Mouse (Mus musculus): ENCODE measurements around the gene Eef1akmt4. TPM values are rescaled to one million over a fixed set of nuclear protein-coding genes. Genes with fewer than 3 reads are reported as not detected.

Gene Eef1akmt4
- polyA plus RNA-seq, 1 experiment: 7.2 TPM

DNA sequence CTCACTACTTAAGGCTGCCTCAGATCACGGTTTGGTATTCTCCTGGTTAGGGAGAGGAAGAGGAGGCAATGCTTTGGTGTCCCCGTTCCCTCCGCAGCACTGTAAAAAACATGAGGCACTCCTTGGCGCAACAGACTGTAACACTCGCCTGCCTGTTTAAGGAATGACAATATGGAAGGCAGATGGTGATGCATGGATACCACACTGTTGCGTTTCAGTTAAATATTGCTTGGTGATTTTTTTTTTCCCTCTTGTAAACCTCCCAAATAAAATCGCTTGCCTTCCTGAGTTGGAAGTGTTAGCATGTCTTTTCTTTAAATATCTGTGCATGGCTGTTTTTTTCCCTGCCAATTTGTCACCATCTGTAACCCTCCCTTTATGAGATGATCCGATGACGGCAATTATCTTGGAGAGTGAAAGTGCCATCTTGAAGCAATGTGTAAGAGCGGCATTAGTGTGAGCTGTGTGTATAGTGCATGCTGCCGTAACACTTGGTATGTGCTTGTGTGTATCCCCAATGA is 17.5 kb downstream of the Eef1akmt4 start:
- WGBS: 66% methylated on average over 11 of the region's 11 CpGs
- no peak overlapping the region for H3K4me3 ChIP-seq (ENCODE audit: low read depth, low read length)
- TF ChIP-seq CTCF (IDR thresholded peaks at IDR 0.05; ENCODE audit: extremely low read depth, insufficient read length, insufficient replicate concordance, low read depth, low read length) (no peak), POLR2A (IDR thresholded peaks at IDR 0.05; ENCODE audit: low read depth, low read length) (no peak)
- peaks cover 6% of the 10 kb centered on the region for H3K4me1 ChIP-seq (ENCODE audit: control insufficient read depth, insufficient read depth, insufficient read length, low read length)
- H3K36me3 ChIP-seq (ENCODE audit: control insufficient read depth, insufficient read depth, low read length): no peaks in the 10 kb centered on the region
- H3K27ac ChIP-seq (ENCODE audit: insufficient read depth, low read depth, low read length): no peak overlapping the region
- peaks cover 23% of the 10 kb centered on the region for H3K27me3 ChIP-seq (ENCODE audit: control insufficient read depth, insufficient read depth, low read length)

DNA sequence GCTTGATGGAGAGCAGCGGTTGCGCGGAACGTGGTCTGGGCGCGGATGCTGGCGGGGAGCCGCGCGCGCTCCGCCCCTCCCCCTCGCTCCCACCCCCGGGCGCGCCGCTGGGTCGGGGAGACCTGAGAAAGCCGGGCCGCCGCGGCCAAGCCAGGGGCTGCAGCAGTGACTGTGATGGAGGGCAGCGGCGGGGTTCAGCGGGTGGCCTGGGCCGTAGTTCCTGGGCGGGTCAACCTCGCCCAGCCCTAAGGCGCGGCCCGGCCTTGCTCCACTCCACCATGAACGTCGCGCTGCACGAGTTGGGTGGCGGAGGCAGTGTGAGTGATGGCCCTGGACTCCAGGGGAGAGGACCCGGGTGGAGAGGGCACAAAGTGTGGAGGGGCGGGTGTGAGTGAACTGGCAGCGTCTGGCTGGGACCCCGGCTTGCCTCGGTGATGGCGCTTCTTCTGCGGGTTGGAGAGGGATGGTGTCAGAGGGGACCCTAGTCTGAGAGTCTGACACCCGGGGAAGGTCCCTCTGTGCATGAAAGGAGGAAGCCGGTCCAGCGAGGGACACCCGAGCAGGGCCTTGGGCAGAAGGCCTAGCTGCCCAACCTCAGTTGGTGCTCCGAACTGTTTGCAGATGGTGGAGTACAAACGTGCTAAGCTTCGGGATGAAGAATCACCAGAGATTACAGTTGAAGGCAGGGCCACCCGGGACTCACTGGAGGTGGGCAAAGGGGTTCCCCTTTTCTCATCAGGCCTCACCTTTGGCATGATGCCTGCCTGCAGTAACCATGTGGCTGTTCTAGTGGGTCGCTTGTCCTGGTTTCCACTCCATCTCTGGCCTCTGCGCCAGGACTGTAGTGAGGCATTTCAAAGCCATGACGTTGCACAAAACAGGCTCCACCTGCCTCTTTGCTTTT is 18.6 kb downstream of the Eef1akmt4 start, which contains the start of gene Ece2:
Gene Ece2 (plus strand): TSS at position 98 of the 904 bp plus-strand sequence.
- 10% methylated on average over 52 of the region's 54 CpGs for WGBS
- Histone ChIP-seq H3K27ac (ENCODE audit: insufficient read depth, low read depth, low read length) (no peak within 1 kb of the TSS), H3K4me3 (ENCODE audit: low read depth, low read length) (peak within 1 kb of the TSS; percentile 48), H3K4me1 (ENCODE audit: control insufficient read depth, insufficient read depth, insufficient read length, low read length) (peaks cover 6% of the 10 kb centered on the region), H3K27me3 (ENCODE audit: control insufficient read depth, insufficient read depth, low read length) (peaks cover 23% of the 10 kb centered on the region), H3K36me3 (ENCODE audit: control insufficient read depth, insufficient read depth, low read length) (no peaks in the 10 kb centered on the region)
- no peak for TF ChIP-seq POLR2A (IDR thresholded peaks at IDR 0.05; ENCODE audit: low read depth, low read length)

DNA sequence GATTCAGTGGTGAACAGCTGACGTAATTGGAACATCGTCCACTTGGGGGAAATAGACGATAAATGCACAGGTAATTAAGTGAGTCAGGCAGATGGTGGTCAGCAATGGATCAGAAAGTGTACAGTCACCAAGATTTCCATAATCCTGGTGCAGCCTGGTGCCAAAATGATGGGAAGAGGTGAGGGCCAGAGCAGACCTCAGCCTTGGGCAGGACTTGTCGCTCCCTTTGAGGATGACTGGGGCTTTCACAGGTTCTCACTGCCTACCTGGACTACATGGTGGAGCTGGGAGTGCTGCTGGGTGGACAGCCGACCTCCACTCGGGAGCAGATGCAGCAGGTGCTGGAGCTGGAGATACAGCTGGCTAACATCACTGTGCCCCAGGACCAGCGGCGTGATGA is 26.0 kb downstream of the Eef1akmt4 start:
- H3K27ac ChIP-seq (ENCODE audit: insufficient read depth, low read depth, low read length): no peak overlapping the region
- no peaks in the 10 kb centered on the region for H3K27me3 ChIP-seq (ENCODE audit: control insufficient read depth, insufficient read depth, low read length)
- H3K36me3 ChIP-seq (ENCODE audit: control insufficient read depth, insufficient read depth, low read length): no peaks in the 10 kb centered on the region
- no peak overlapping the region for H3K4me3 ChIP-seq (ENCODE audit: low read depth, low read length)
- 0 out of 2 replicates have a peak, but pooled peaks cover 2% of the 10 kb centered on the region for H3K4me1 ChIP-seq (ENCODE audit: control insufficient read depth, insufficient read depth, insufficient read length, low read length)
- WGBS: 56% methylated on average over 8 of the region's 8 CpGs
- TF ChIP-seq POLR2A (IDR thresholded peaks at IDR 0.05; ENCODE audit: low read depth, low read length): no peak
- TF ChIP-seq CTCF (IDR thresholded peaks at IDR 0.05; ENCODE audit: extremely low read depth, insufficient read length, insufficient replicate concordance, low read depth, low read length): no peak

DNA sequence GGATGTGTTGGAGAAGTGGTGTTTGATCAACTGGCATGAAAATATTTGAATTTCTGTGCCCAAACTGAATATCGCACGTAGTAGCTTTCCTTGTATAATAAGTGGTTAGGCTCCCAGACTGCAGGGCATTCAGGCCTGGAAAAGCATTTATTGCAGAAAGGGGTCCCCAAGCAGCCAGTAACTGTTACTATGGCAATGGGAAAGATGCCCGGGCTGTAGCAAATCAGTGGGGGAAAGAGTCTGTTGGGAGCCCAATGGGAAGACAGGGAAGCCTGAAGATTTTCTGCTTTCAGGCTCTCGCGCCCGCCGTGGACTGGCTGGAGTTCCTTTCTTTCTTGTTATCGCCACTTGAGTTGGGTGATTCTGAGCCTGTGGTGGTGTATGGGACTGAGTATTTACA is 27.0 kb downstream of the Eef1akmt4 start:
- Histone ChIP-seq H3K27me3 (ENCODE audit: control insufficient read depth, insufficient read depth, low read length) (no peaks in the 10 kb centered on the region), H3K36me3 (ENCODE audit: control insufficient read depth, insufficient read depth, low read length) (no peaks in the 10 kb centered on the region), H3K27ac (ENCODE audit: insufficient read depth, low read depth, low read length) (no peak overlapping the region), H3K4me1 (ENCODE audit: control insufficient read depth, insufficient read depth, insufficient read length, low read length) (0 out of 2 replicates have a peak, but pooled peaks cover 2% of the 10 kb centered on the region), H3K4me3 (ENCODE audit: low read depth, low read length) (no peak overlapping the region)
- 78% methylated on average over 8 of the region's 8 CpGs for WGBS
- no peak for TF ChIP-seq POLR2A (IDR thresholded peaks at IDR 0.05; ENCODE audit: low read depth, low read length)
- no peak for TF ChIP-seq CTCF (IDR thresholded peaks at IDR 0.05; ENCODE audit: extremely low read depth, insufficient read length, insufficient replicate concordance, low read depth, low read length)

DNA sequence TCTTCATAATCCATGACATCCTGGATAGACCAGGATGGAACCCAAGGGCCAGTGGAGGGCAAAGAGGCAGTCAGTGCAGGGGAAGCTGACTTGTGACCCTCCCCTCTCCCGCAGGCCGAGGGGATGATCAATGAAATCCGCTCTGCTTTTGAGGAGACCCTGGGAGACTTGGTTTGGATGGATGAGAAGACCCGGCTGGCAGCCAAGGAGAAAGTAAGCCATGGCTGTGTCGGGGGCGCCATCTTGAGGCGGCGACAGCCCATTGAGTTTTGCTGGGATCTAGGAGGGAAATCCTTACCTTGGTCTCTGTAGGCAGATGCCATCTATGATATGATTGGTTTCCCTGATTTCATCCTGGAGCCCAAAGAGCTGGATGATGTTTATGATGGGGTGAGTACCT is 30.8 kb downstream of the Eef1akmt4 start:
- no peak overlapping the region for H3K4me3 ChIP-seq (ENCODE audit: low read depth, low read length)
- 0 out of 2 replicates have a peak, but pooled peaks cover 2% of the 10 kb centered on the region for H3K4me1 ChIP-seq (ENCODE audit: control insufficient read depth, insufficient read depth, insufficient read length, low read length)
- no peak overlapping the region for H3K27ac ChIP-seq (ENCODE audit: insufficient read depth, low read depth, low read length)
- H3K36me3 ChIP-seq (ENCODE audit: control insufficient read depth, insufficient read depth, low read length): no peaks in the 10 kb centered on the region
- TF ChIP-seq CTCF (IDR thresholded peaks at IDR 0.05; ENCODE audit: extremely low read depth, insufficient read length, insufficient replicate concordance, low read depth, low read length) (peak; percentile 86), POLR2A (IDR thresholded peaks at IDR 0.05; ENCODE audit: low read depth, low read length) (no peak)
- H3K27me3 ChIP-seq (ENCODE audit: control insufficient read depth, insufficient read depth, low read length): no peaks in the 10 kb centered on the region
- under 1% methylated on average over 8 of the region's 8 CpGs for WGBS

DNA sequence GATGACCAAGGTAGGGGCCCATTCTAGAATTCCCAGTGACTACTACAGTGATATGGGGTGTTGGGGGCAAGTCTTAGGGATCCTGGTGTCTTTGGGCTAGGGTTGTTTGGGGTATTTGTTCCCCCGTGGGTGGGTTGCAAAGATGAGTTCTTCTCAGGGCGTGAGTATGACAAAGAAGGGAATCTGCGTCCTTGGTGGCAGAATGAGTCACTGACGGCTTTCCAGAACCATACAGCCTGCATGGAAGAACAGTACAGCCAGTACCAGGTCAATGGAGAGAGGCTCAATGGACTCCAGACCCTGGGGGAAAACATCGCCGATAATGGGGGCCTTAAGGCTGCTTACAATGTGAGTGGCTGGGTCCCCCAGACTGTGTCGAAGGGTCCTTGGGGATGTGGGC is 32.5 kb downstream of the Eef1akmt4 start:
- no peaks in the 10 kb centered on the region for H3K27me3 ChIP-seq (ENCODE audit: control insufficient read depth, insufficient read depth, low read length)
- 82% methylated on average over 7 of the region's 7 CpGs for WGBS
- no peak overlapping the region for H3K27ac ChIP-seq (ENCODE audit: insufficient read depth, low read depth, low read length)
- no peaks in the 10 kb centered on the region for H3K36me3 ChIP-seq (ENCODE audit: control insufficient read depth, insufficient read depth, low read length)
- H3K4me1 ChIP-seq (ENCODE audit: control insufficient read depth, insufficient read depth, insufficient read length, low read length): 0 out of 2 replicates have a peak, but pooled peaks cover 2% of the 10 kb centered on the region
- no peak for TF ChIP-seq POLR2A (IDR thresholded peaks at IDR 0.05; ENCODE audit: low read depth, low read length)
- no peak for TF ChIP-seq CTCF (IDR thresholded peaks at IDR 0.05; ENCODE audit: extremely low read depth, insufficient read length, insufficient replicate concordance, low read depth, low read length)
- no peak overlapping the region for H3K4me3 ChIP-seq (ENCODE audit: low read depth, low read length)

All from small intestine, adult 2 months (tissue).